Mouse (Mus musculus): Measurements from ENCODE around the gene Serp2.

Gene Serp2

DNA sequence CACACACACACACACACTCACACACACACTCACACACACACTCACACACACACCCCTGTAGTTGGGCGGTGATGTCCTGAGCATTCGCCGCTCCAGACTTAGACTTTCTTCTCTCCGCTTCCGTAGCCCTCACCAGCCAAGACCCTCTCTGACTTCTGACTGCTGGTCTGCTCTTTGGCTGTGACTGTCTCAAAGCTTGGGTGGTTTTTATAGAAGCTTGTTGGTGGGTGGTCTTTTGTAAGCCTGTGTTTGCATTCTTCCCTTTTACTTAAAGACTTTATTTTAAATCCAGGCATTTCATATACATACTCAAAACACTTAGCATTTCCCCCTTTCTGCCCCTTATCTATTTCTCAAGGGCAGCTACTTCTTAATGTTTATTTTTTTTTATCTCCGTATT, 57.2 kb downstream of the Serp2 start:
- in situ Hi-C loops (cut with MseI, MboI): no loop called here

DNA sequence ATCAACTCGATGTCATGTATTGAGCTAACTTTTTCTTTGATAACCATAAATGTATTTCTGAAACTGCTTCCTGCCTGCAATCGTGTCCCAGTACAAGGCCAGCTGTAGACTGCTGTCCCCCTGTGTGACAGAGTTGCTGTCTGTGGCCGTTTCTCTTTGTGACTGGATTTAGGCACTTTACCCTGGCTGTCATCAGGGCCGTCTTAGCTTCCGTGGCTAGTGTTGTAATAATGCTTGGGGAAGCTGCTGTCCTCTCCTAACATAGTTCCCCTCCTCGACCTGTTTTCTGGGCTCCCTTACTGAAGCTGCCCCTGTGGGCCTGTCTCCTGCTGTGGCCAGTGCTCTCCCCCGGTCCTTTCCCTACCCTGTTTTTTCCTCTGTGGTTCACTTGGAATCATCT, 58.5 kb downstream of the Serp2 start:
- in situ Hi-C loops (cut with MseI, MboI): no loop called here

DNA sequence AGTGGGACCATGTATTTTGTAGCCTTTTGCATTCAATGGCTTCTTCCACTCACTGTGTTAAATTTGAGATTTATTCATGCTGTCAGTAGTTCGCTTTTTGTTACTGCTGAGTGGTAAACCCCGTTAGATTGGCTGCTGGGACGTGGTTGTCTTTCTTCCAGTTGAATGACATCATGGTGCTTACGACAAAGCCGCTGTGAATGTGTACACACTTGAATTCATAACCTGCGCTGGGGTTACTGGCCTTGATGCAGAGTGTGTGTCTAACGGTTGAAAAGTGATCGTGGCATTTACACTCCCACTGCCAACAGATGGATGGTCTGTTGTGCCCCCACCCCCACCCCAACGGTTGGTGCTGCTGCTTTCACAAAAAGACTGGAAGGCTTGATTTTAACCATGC, 59.5 kb downstream of the Serp2 start:
- in situ Hi-C loops (cut with MseI, MboI): no loop called here

DNA sequence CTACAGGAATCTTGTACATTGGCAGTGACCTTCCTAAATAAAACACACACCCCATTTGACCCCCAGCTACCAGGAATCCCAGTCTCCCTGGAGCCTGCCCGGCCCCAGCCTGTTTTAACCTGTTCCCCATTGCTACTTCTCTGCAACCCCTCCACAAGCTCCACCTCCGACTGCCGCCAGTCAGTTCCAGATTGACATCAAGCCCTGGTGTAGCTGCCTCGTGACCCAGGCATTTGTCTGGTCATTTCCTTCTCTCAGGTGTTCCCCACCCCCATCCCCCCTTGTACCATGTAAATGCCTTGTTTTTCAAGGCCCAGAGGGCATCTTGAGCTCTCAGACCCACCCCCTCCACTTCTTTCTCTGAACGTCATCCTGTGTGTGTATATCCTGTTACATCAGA, 61.7 kb downstream of the Serp2 start:
- in situ Hi-C loops (cut with MseI, MboI): no loop called here

DNA sequence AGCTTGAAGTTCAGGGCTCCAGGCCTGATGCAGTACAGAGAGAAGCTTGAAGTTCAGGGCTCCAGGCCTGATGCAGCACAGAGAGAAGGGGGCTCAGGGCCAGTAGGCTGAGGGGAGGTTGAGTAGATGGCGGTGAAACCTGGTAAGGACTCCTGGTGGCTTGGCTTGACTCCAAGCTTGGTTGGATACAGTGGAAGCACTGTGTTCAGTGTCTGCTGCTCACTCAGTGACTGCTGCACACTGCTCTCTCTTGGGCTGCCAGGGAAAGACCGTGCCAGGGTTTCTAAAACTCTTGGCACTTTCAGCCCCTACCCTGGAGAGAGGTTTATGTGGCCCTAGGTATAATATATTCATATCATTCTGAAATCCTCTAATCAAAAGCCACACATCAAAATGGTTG, 67.6 kb downstream of the Serp2 start:
- in situ Hi-C loops (cut with MseI, MboI): no loop called here

DNA sequence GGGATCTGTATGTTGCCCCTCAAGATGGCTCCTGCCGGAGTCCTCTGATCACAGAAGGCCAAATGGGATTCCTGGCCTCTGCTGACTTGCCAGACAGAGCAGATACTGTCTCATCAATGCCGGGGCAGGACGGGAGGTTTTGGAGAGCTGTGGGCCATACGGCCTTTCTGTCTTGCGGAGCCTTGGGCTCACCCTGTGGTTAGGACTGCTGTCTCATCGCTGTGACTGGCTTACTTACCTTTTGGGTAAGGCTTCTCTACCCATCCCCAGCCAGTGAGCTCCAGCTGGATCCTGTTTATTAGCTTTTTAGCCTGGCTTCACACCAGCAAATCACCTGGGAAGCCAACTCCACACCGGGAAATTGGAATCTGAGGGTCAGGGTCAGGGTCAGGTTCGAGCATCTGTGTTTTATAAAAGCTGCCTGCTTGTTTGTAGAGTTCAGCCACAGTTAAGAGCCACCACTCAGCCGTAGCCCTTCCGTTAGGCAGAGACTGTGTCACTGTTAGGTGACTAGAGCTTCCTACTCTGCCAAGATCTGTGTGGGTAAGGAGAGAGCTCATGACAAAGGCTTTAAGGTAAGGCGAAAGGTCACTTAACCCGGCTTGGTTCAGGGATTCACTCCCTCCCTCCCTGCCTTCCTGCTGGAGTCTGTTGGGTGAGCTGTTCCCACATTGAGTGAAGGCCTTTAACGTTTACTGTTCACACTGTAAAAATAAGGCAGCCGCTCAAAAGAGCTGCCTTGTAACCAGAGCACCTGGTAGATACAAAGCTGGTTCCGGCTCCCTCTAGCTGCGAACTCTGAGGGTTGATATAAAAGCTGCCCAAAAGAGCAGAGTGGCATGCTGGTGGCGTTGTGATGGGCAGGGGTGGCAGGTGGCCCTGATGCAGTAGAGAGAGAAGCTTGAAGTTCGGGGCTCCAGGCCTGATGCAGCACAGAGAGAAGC, 68.3 kb downstream of the Serp2 start:
- in situ Hi-C loops (cut with MseI, MboI): no loop called here

DNA sequence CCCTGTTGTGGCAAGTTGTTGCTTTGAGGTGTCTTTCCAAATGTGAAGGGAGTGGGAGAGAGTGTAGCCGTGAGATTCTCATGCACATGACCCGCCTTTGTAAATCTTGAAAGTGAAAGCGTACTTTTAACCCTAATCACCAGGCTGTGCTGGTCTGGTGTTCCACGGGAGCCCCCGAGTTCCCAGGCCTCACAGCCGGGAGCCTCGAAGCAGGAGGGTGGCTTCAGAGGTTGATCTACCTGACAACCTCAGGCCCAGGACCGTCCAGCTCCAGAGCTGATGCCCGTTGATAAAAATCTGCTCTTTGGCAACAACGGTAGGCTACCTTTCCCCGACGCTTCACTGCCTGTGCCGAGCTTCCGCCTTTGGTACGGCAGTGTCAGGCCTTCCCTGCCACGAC, 69.1 kb downstream of the Serp2 start:
- in situ Hi-C loops (cut with MseI, MboI): no loop called here

DNA sequence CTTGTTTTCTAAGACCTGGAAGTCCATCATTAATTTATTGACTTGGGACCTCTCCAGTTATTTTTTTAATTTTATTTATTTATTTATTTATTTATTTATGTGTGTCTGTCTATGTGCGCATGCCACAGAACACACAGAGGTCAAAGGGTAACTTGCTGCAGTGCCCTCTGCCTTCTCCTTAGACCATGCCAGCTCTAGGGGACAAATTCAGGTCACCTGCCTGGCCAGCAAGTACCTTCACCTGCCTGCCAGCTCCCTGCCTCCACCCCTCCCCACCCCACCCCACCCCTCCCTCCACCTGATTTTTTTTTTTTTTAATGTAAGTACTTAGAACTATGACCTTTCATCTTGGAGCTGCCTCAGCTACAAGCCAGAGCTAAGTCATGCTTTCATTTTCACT, 73.0 kb downstream of the Serp2 start:
- in situ Hi-C loops (cut with MseI, MboI): no loop called here

Measured in mouse trophoblast stem cell (cell line).